Mouse (Mus musculus) megakaryocyte, embryonic 14.5 days (primary cell): ENCODE data around the gene Gstm6. TPM values are rescaled to one million over a fixed set of nuclear protein-coding genes. Genes with fewer than 3 reads are reported as not detected.
"Not testable (repeated sequence)": the region's sequence is repeated elsewhere in the genome, so short reads cannot be mapped to it uniquely, and the experiment has no call there.

Source experiments
- H3K27me3 ChIP-seq: replicated peaks from 2 replicates; pipeline ENCODE3; 2012; ENCODE audit warnings: inconsistent platforms
- H3K36me3 ChIP-seq: replicated peaks from 2 replicates; pipeline ENCODE3; 2012; ENCODE audit warnings: low read length, inconsistent platforms, mixed read lengths
- H3K4me1 ChIP-seq: 2 replicates; pipeline ENCODE4 v1.6.1; 2012; ENCODE audit warnings: inconsistent platforms
- H3K4me3 ChIP-seq: replicated peaks from 2 replicates; pipeline ENCODE3; 2012; ENCODE audit warnings: moderate library complexity, mild to moderate bottlenecking, inconsistent platforms
- H3K9me3 ChIP-seq: 2 replicates; pipeline ENCODE4 v1.6.1; 2012; ENCODE audit warnings: inconsistent platforms
- FLI1 ChIP-seq: IDR thresholded peaks from 2 replicates; pipeline ENCODE4 v1.6.1; 2012; ENCODE audit warnings: low read length, inconsistent platforms, mixed read lengths
- GATA1 ChIP-seq: IDR thresholded peaks from 3 replicates; pipeline ENCODE4 v1.6.1; 2012; ENCODE audit warnings: mixed read lengths, low read length, inconsistent platforms, borderline replicate concordance
- polyA plus RNA-seq: library from polyadenylated mRNA; stranded (reverse); fragments of >175 nt; gene quantifications from 2 replicates; pipeline ENCODE4 v1.2.3, GENCODE M21; 2012; ENCODE audit warnings: low replicate concordance; ENCODE audit not compliant: insufficient read depth

The Gstm6 gene
- polyA plus RNA-seq: not detected in 2 replicates

DNA sequence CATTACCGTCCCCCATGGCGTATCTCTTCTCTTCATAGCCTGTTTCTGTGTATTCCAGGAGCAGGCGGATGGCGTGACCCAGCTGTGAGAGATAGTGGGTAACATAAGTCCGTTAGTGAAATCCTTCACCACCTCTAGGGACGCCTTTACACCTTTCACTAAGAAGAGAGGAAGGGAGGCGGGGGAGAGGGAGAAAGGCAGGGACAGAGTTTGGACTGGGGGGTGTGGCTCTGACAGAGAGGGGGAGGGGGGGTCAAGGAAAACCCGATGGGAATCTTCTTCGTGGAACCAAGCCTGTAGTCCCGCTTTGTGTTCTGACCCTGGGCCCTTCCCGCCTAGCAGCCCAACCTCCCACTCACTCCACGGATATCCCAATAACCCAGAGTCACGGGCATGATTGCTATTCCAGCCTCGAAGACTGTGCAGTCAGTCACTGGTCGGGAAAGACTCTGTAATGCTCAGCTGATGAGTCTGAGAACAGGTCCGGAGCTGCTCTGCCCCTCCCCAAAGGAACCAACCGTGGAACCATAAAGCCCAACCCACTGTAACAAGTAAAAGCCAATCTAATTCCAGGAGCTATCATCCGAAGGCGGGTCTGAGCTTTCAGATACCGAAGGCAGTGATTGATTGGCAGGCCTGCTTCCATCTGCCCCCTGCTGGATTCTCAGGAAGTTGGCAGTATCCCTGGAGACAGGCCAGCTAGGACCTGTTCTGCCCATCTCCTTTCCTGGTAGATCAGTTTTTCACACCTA lies at the start of gene Gstm6:
Gene Gstm6 (minus strand): TSS at position 511 of the 752 bp plus-strand sequence.
- TF ChIP-seq GATA1: no peak
- no peak for TF ChIP-seq FLI1
- H3K4me1 ChIP-seq: peaks cover 12% of the 10 kb centered on the region
- no peaks in the 10 kb centered on the region for H3K36me3 ChIP-seq
- H3K9me3 ChIP-seq: peaks cover 14% of the 10 kb centered on the region
- no peak within 1 kb of the TSS for H3K4me3 ChIP-seq
- peaks cover 67% of the 10 kb centered on the region for H3K27me3 ChIP-seq

DNA sequence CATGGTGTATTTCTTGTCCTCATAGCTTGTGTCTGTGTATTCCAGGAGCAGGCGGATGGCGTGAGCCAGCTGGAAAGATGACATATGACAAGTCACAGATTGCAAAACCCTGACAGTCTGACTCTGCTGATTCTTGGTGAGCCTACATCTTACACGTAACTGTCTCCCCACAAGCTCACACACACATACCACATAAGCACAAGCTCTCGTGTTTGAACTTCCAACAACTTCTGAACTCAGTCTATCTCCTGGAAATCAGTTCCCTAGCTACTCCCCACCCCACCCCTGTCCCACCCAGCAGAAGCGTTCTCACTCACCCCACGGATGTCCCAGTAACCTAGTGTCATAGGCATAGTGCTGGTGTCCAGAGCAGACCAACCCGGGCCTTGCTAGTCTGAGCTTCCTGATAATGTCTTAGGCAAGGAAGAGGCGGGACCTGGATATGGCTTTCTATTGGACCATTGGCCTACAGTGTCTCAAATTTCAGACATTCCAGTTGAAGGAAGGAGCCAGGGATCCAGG lies 42.6 kb upstream of the Gstm6 start, which contains the start of gene Gstm2:
Gene Gstm2 (minus strand): TSS at position 413 of the 522 bp plus-strand sequence.
- no peak within 1 kb of the TSS for H3K4me3 ChIP-seq
- no peak for TF ChIP-seq GATA1
- TF ChIP-seq FLI1: no peak
- H3K27me3 ChIP-seq: peaks cover 38% of the 10 kb centered on the region

DNA sequence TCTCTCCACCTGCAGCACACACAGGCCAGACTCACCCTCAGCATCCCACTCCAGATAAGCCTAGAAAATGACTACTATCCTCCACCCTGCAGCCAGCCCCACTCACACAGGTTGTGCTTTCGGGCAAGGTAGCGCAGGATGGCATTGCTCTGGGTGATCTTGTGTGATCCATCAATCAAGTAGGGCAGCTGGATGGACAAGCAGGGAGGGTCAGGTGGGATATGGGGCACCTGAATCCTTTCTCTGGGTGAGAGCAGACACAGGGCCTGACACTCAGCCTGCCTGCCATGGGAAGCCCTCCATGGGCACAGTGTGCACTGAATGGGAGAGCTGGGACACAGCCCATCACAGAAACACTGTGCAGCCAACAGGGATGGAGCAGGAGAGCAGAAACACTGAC lies 41.6 kb upstream of the Gstm6 start:
- H3K4me3 ChIP-seq, H3K36me3 ChIP-seq, H3K9me3 ChIP-seq: not testable (repeated sequence)
- peaks cover 13% of the 10 kb centered on the region for H3K4me1 ChIP-seq
- H3K27me3 ChIP-seq: peaks cover 44% of the 10 kb centered on the region

More for the DNA sequence above, 42.6 kb upstream of the Gstm6 start, which contains the start of gene Gstm2:
- peaks cover 13% of the 10 kb centered on the region for H3K4me1 ChIP-seq
- H3K36me3 ChIP-seq: no peaks in the 10 kb centered on the region
- H3K9me3 ChIP-seq: no peaks in the 10 kb centered on the region

DNA sequence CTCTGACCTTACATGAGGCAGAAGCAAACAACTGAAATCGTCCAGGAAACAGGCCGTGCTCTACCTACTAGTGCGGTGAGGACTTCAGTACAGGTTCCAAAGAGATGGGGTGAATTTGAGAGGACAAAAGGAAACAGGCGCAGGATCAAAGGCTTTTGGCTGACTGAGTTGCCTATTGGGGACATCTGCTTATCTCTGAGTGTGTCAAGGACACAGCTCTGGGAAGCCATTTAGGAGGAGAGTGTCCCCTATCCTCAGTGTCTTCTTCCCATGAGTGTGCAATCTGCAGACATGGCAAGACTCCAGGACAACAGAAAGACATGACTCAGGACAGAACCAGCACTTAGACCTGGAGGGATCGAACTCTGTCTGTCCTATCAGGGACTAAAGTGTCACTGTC lies 40.9 kb upstream of the Gstm6 start:
- Histone ChIP-seq H3K36me3 (no peaks in the 10 kb centered on the region), H3K9me3 (no peaks in the 10 kb centered on the region), H3K4me3 (no peak overlapping the region), H3K27me3 (peaks cover 46% of the 10 kb centered on the region), H3K4me1 (peaks cover 13% of the 10 kb centered on the region)
- TF ChIP-seq GATA1 (no peak), FLI1 (no peak)

DNA sequence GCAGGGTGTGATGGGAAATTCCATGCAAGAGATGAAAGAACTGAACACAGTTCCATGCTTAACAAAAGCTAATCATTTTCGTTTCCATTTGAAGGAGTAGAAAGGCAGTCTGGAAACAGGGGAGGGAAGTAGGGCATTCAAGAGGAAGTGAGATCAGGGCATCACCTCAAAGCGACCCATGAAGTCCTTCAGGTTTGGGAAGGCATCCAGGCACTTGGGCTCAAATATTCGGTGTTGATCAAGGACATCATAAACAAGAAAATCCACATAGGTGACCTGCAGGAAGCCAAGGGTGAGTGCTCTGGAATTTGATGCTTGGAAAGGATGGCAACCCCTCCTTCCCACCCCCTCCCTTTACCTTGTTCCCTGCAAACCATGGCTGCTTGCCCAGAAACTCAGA lies 40.2 kb upstream of the Gstm6 start:
- Histone ChIP-seq H3K4me3 (no peak overlapping the region), H3K9me3 (no peaks in the 10 kb centered on the region), H3K27me3 (peaks cover 50% of the 10 kb centered on the region), H3K4me1 (peaks cover 13% of the 10 kb centered on the region), H3K36me3 (no peaks in the 10 kb centered on the region)
- TF ChIP-seq FLI1 (no peak), GATA1 (no peak)

DNA sequence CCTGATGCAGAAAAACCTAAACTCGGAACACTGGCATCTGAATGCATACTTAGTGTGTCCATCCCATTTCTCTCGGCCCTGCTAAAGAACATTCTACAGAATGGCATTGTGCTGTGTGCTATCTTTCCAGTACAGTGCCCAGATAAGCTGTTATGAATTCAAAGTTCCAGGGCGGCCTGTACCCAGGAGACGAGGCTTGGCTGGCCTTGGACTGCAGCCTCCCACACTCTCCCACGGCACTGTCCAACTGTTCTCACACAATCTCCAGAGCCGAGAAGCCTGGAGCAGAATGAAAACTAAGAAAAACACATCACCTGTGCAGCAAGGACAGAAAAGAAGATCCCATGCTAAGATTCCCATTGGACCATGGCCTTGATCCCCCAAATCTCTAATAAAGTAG lies 39.2 kb upstream of the Gstm6 start:
- no peak for TF ChIP-seq GATA1
- no peak for TF ChIP-seq FLI1
- H3K9me3 ChIP-seq: no peaks in the 10 kb centered on the region
- no peaks in the 10 kb centered on the region for H3K36me3 ChIP-seq
- peaks cover 56% of the 10 kb centered on the region for H3K27me3 ChIP-seq
- H3K4me1 ChIP-seq: peaks cover 16% of the 10 kb centered on the region
- H3K4me3 ChIP-seq: no peak overlapping the region

DNA sequence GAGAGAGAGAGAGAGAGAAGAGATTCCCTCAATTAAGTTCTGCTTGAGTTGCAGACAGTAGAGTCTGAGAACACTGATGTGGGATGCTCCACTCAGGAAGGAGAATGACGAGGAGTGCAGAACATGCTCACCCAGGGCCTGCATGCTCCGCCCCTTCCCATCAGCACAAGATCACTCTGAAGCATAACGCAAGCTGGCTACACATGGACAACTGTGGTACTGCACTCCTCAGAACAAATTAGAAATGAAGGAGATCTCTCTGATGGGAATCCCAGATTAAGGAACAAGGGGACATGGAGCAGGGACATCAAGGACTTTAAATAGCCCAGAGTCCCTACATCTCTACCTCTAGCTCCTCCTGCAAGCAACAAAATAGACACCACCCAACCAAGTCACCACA lies 37.7 kb upstream of the Gstm6 start:
- peaks cover 21% of the 10 kb centered on the region for H3K4me1 ChIP-seq
- H3K9me3 ChIP-seq: peaks cover 2% of the 10 kb centered on the region; the same call in 1 of the 2 replicates
- H3K27me3 ChIP-seq: peaks cover 65% of the 10 kb centered on the region
- TF ChIP-seq GATA1 (no peak), FLI1 (no peak)
- H3K36me3 ChIP-seq: no peaks in the 10 kb centered on the region
- no peak overlapping the region for H3K4me3 ChIP-seq

DNA sequence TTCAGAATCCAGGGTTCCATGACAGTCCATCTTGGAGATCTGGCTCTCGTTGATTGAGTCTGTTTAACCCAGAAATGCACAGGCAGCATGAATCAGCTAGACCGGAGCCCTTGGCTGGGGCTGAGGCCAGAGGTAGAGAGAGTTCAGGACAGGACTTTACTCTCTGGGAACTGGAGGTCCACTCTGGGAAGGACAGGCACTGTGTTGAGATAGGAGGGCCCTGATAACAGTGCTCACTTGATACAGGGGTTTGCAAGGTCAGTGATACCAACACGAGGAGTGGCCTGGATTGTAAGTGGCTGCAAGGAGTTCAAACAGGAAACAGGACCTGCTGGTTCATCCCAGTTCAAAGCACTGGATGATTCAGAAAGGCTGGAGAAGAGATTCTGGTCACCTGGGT lies 34.1 kb upstream of the Gstm6 start:
- Histone ChIP-seq H3K4me1 (peaks cover 29% of the 10 kb centered on the region), H3K9me3 (peaks cover 14% of the 10 kb centered on the region), H3K27me3 (peaks cover 60% of the 10 kb centered on the region), H3K4me3 (no peak overlapping the region), H3K36me3 (no peaks in the 10 kb centered on the region)
- TF ChIP-seq GATA1 (no peak), FLI1 (no peak)

DNA sequence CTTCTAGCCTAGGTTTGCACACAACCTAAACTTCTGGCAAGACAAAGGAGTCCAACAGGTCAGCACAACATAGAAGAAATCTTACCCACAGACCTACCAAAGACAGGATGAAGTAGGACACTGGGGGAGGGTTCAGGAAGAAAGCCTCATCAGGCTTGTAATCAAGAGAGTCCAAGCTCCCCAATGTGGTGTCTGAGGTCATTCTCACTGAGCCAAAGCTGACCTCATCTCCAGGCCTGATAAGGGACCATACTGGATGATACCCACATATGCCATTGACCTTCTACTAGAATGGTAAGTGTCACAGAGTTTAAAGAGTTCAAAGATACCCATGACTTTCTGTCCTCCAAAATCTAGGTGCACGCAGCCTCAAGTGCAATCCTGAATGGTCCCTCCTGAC lies 30.7 kb upstream of the Gstm6 start:
- no peak overlapping the region for H3K4me3 ChIP-seq
- H3K36me3 ChIP-seq: no peaks in the 10 kb centered on the region
- TF ChIP-seq GATA1 (peak; percentile 46; the same call in 1 of the 3 replicates), FLI1 (no peak)
- H3K9me3 ChIP-seq: peaks cover 14% of the 10 kb centered on the region
- peaks cover 30% of the 10 kb centered on the region for H3K4me1 ChIP-seq
- H3K27me3 ChIP-seq: peaks cover 63% of the 10 kb centered on the region

DNA sequence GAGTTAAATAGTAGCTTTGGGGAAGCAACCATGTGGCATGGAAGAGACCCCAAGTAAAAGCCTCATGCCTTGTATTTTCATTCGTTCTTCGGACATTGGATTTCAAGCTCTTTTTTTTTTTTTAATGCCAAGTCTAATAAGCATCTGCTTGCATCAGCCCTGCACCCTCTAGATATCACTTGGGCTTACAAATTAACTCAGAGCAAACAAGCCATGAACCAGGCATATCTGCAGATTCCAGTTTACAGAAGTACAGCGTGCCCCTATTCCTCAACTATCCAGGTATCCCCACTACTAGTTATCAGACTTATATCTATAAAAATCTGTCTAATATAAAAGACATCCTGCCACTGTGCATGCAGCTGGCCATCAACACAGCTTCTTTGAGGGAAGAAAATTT lies 28.5 kb upstream of the Gstm6 start:
- TF ChIP-seq FLI1 (no peak), GATA1 (no peak)
- Histone ChIP-seq H3K27me3 (peaks cover 66% of the 10 kb centered on the region), H3K4me1 (peaks cover 26% of the 10 kb centered on the region), H3K4me3 (no peak overlapping the region), H3K36me3 (no peaks in the 10 kb centered on the region), H3K9me3 (peaks cover 14% of the 10 kb centered on the region)

DNA sequence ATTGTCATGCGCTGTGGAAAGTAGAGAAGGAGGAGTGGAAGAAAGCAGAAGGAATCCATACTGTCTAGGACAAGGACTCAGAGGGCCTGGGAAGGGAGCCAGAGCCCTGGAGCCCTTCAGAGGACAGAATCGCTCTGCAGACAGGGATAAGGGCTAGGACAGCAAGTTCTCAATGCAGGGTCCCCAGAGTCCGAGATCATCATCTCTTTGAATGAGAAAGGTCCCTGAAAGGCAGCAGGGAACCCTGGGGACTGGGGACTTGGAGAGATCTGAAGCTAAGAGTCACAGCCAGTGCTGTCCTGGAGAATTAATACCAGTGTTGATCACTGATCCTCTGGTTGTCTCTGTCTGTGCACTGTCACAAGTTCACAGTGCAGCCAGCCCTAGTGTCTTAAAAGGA lies 27.6 kb upstream of the Gstm6 start:
- H3K36me3 ChIP-seq, H3K4me3 ChIP-seq: not testable (repeated sequence)
- Histone ChIP-seq H3K4me1 (peaks cover 22% of the 10 kb centered on the region), H3K9me3 (peaks cover 11% of the 10 kb centered on the region), H3K27me3 (peaks cover 63% of the 10 kb centered on the region)
